Mouse (Mus musculus) 416B (cell line): ENCODE measurements around the gene Nt5c.
"Not testable (repeated sequence)": the region's sequence is repeated elsewhere in the genome, so short reads cannot be mapped to it uniquely, and the experiment has no call there.

Experiments used
- DNase-seq: peaks from one replicate; pipeline ENCODE4 v3.0.0; 2011; ENCODE audit warnings: low read depth

The Nt5c gene

GRCm38 (mm10) chr11:115467217-115467618 is 24.4 kb downstream of the Nt5c start:
- no peak for DNase-seq

GRCm38 (mm10) chr11:115464851-115465250 is 26.8 kb downstream of the Nt5c start:
- no peak for DNase-seq

GRCm38 (mm10) chr11:115463397-115463796 is 28.3 kb downstream of the Nt5c start:
- DNase-seq = no peak

GRCm38 (mm10) chr11:115462243-115462891 is 29.3 kb downstream of the Nt5c start, which contains the start of gene Slc16a5:
Gene Slc16a5 (plus strand): TSS chr11:115462474.
- DNase-seq = no peak

GRCm38 (mm10) chr11:115461846-115462242 is 29.8 kb downstream of the Nt5c start:
- DNase-seq = no peak

- no peak for DNase-seq
Observed at GRCm38 (mm10) chr11:115460976-115461375, 30.7 kb downstream of the Nt5c start.

GRCm38 (mm10) chr11:115457405-115457804 is 34.3 kb downstream of the Nt5c start:
- no peak for DNase-seq

- no peak for DNase-seq
Observed at GRCm38 (mm10) chr11:115456182-115456581, 35.5 kb downstream of the Nt5c start.

GRCm38 (mm10) chr11:115455619-115456018 is 36.0 kb downstream of the Nt5c start:
- no peak for DNase-seq

GRCm38 (mm10) chr11:115454822-115455221 is 36.8 kb downstream of the Nt5c start:
- not testable (repeated sequence) for DNase-seq

- no peak for DNase-seq
Observed at GRCm38 (mm10) chr11:115453306-115453705, 38.4 kb downstream of the Nt5c start.

- DNase-seq = peak; percentile 65
Observed at GRCm38 (mm10) chr11:115452281-115452860, 39.3 kb downstream of the Nt5c start.

GRCm38 (mm10) chr11:115451781-115452241 is 39.9 kb downstream of the Nt5c start:
- DNase-seq = peak; percentile 62

- DNase-seq = no peak
Observed at GRCm38 (mm10) chr11:115450176-115450575, 41.5 kb downstream of the Nt5c start.

GRCm38 (mm10) chr11:115448998-115449397 is 42.7 kb downstream of the Nt5c start:
- DNase-seq = no peak

GRCm38 (mm10) chr11:115448075-115448474 is 43.6 kb downstream of the Nt5c start:
- DNase-seq = no peak

- DNase-seq = no peak
Observed at GRCm38 (mm10) chr11:115447321-115447885, 44.3 kb downstream of the Nt5c start.

- DNase-seq = no peak
Observed at GRCm38 (mm10) chr11:115446906-115447305, 44.8 kb downstream of the Nt5c start.

GRCm38 (mm10) chr11:115441417-115441816 is 50.2 kb downstream of the Nt5c start:
- no peak for DNase-seq
